Mouse (Mus musculus) layer of hippocampus, adult 9-11 months (tissue): ENCODE results near the gene Ppp2r2d.

Source experiments
- DNase-seq: peaks from one replicate; pipeline ENCODE4 v3.0.0; 2022

Ppp2r2d gene

GRCm38 (mm10) chr7:138928456-138928855, 82.6 kb downstream of the Ppp2r2d start:
- no peak for DNase-seq
